Mouse (Mus musculus) hindbrain, embryonic 15.5 days (tissue): ENCODE measurements around the gene Glis2. TPM values are rescaled to one million over a fixed set of nuclear protein-coding genes. Genes with fewer than 3 reads are reported as not detected.
A peak's percentile ranks its signal among the peaks of the same experiment; 100 is the strongest.

Experiments
- ATAC-seq: fragments of 200-750 bp; cut with Nextera tagmentation; 2 replicates; pipeline ENCODE4 v1.8.0; 2017; ENCODE audit warnings: low read depth, moderate number of reproducible peaks, moderate TSS enrichment; ENCODE audit not compliant: low FRiP score
- H3K27ac ChIP-seq: fragments of 300-500 bp; sonication (generic); replicated peaks from 2 replicates; pipeline ENCODE4 v1.5.1; 2015; ENCODE audit warnings: mild to moderate bottlenecking, inconsistent platforms
- H3K27me3 ChIP-seq: fragments of 300-500 bp; sonication (generic); 2 replicates; pipeline ENCODE4 v1.6.1; 2015; ENCODE audit warnings: control low read depth, inconsistent platforms
- H3K36me3 ChIP-seq: fragments of 300-500 bp; sonication (generic); 2 replicates; pipeline ENCODE4 v1.6.1; 2015; ENCODE audit warnings: control low read depth, inconsistent platforms
- H3K4me1 ChIP-seq: fragments of 300-500 bp; sonication (generic); replicated peaks from 2 replicates; pipeline ENCODE4 v1.6.1; 2015; ENCODE audit warnings: control low read depth, inconsistent platforms
- H3K4me2 ChIP-seq: fragments of 300-500 bp; sonication (generic); 2 replicates; pipeline ENCODE4 v1.6.1; 2015; ENCODE audit warnings: moderate library complexity, mild to moderate bottlenecking, inconsistent platforms
- H3K4me3 ChIP-seq: fragments of 300-500 bp; sonication (generic); 2 replicates; pipeline ENCODE4 v1.5.1; 2015; ENCODE audit warnings: mild to moderate bottlenecking, inconsistent platforms
- H3K9ac ChIP-seq: fragments of 300-500 bp; sonication (generic); 2 replicates; pipeline ENCODE4 v1.6.1; 2015; ENCODE audit warnings: inconsistent platforms
- H3K9me3 ChIP-seq: fragments of 300-500 bp; sonication (generic); 2 replicates; pipeline ENCODE4 v1.6.1; 2016; ENCODE audit warnings: control low read depth, inconsistent platforms
- WGBS: fragments of 180-500 bp; shearing (Covaris S2); methylation state at CpG from one replicate; pipeline ENCODE4 v1.1.7; 2015; 5-methylcytosine and 5-hydroxymethylcytosine counted together
- polyA plus RNA-seq: library from polyadenylated mRNA; unstranded; fragments of >200 nt; fragmentation: Nextera tagmentation; extraction: Ambion mirVana; gene quantifications from 2 replicates; pipeline ENCODE4 v1.2.1, GENCODE M21; 2015

Gene Glis2
- polyA plus RNA-seq, 1 experiment from 2014 or later: 19.7 TPM

GRCm38 (mm10) chr16:4608532-4609059 lies 14.1 kb downstream of the Glis2 start:
- H3K27ac ChIP-seq: no peak overlapping the region
- no peak overlapping the region for H3K4me2 ChIP-seq
- H3K9me3 ChIP-seq: no peaks in the 10 kb centered on the region
- WGBS: 88% methylated on average over 18 of the region's 19 CpGs
- no peak overlapping the region for H3K9ac ChIP-seq
- peaks cover 35% of the 10 kb centered on the region for H3K4me1 ChIP-seq
- peaks cover 25% of the 10 kb centered on the region for H3K36me3 ChIP-seq
- no peaks in the 10 kb centered on the region for H3K27me3 ChIP-seq
- ATAC-seq: 0 out of 2 replicates have a peak, but pooled peaks have one; percentile 14
- H3K4me3 ChIP-seq: no peak overlapping the region

DNA sequence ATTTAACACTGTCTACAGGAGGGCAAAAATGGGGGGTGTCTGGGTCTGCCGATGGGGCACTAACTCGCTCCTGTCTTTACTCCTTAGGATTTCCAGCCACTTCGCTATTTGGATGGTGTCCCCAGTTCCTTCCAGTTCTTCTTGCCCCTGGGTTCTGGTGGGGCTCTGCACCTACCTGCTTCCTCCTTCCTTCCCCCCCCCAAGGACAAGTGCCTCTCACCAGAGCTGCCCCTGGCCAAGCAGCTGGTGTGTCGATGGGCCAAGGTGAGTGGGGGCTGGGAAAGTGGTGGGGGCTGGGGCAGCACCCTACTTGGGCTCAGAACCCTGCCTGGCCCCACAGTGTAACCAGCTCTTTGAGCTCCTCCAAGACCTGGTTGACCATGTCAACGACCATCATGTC lies 16.7 kb downstream of the Glis2 start:
- Histone ChIP-seq H3K4me2 (no peak overlapping the region), H3K36me3 (peaks cover 45% of the 10 kb centered on the region), H3K9me3 (no peaks in the 10 kb centered on the region), H3K9ac (no peak overlapping the region), H3K27me3 (no peaks in the 10 kb centered on the region), H3K4me1 (peaks cover 16% of the 10 kb centered on the region), H3K4me3 (no peak overlapping the region), H3K27ac (no peak overlapping the region)
- ATAC-seq: no peak
- 91% methylated on average over 5 of the region's 5 CpGs for WGBS

DNA sequence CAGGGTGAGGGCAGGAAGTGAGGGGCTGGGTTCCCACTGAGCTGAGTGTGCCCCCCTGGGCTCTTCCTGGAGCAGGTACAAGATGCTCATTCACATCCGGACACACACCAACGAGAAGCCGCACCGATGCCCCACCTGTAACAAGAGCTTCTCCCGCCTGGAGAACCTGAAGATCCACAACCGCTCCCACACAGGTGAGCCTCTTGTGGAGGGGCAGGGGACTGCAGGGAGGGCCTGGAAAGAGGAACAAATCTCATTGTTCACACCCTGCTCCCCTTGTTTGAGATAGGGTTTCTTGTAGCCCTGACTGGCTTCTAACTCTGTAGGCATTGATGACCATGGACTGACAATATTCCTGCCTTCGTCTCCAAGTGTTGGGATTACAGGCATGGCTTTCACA lies 17.2 kb downstream of the Glis2 start:
- Histone ChIP-seq H3K27ac (no peak overlapping the region), H3K27me3 (no peaks in the 10 kb centered on the region), H3K9me3 (no peaks in the 10 kb centered on the region), H3K9ac (no peak overlapping the region), H3K4me2 (no peak overlapping the region), H3K4me3 (no peak overlapping the region), H3K36me3 (peaks cover 49% of the 10 kb centered on the region), H3K4me1 (peaks cover 11% of the 10 kb centered on the region)
- ATAC-seq: no peak
- WGBS: 93% methylated on average over 7 of the region's 7 CpGs

DNA sequence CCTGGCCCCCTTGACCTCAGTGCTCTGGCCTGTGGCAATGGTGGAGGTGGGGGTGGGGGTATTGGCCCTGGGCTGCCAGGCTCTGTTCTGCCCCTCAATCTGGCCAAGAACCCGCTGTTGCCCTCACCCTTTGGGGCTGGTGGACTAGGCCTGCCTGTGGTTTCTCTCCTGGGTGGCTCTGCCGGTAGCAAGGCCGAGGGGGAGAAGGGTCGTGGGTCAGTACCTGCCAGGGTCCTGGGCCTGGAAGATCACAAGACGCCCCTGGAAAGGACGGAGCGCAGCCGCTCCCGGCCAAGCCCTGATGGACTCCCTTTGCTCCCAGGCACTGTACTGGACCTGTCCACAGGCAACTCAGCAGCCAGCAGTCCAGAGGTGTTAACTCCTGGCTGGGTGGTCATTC lies 19.2 kb downstream of the Glis2 start:
- Histone ChIP-seq H3K9ac (no peak overlapping the region), H3K4me2 (no peak overlapping the region), H3K36me3 (peaks cover 55% of the 10 kb centered on the region), H3K27ac (no peak overlapping the region), H3K9me3 (no peaks in the 10 kb centered on the region), H3K4me1 (no peaks in the 10 kb centered on the region), H3K27me3 (no peaks in the 10 kb centered on the region), H3K4me3 (no peak overlapping the region)
- 95% methylated on average over 9 of the region's 9 CpGs for WGBS
- peak; percentile 23; the same call in 1 of the 2 replicates for ATAC-seq

- Histone ChIP-seq H3K36me3 (peaks cover 55% of the 10 kb centered on the region), H3K9me3 (no peaks in the 10 kb centered on the region), H3K27me3 (no peaks in the 10 kb centered on the region), H3K9ac (no peak overlapping the region), H3K4me1 (no peaks in the 10 kb centered on the region), H3K4me2 (no peak overlapping the region), H3K27ac (no peak overlapping the region), H3K4me3 (no peak overlapping the region)
- no peak for ATAC-seq
- WGBS: 94% methylated on average over 3 of the region's 3 CpGs
Measured at GRCm38 (mm10) chr16:4614639-4615038, 20.1 kb downstream of the Glis2 start.

GRCm38 (mm10) chr16:4615297-4615696 lies 20.8 kb downstream of the Glis2 start:
- Histone ChIP-seq H3K27me3 (no peaks in the 10 kb centered on the region), H3K27ac (no peak overlapping the region), H3K9me3 (no peaks in the 10 kb centered on the region), H3K4me1 (no peaks in the 10 kb centered on the region), H3K36me3 (peaks cover 51% of the 10 kb centered on the region), H3K4me2 (no peak overlapping the region), H3K4me3 (no peak overlapping the region), H3K9ac (no peak overlapping the region)
- ATAC-seq: no peak
- 94% methylated on average over 1 of the region's 1 CpGs for WGBS

DNA sequence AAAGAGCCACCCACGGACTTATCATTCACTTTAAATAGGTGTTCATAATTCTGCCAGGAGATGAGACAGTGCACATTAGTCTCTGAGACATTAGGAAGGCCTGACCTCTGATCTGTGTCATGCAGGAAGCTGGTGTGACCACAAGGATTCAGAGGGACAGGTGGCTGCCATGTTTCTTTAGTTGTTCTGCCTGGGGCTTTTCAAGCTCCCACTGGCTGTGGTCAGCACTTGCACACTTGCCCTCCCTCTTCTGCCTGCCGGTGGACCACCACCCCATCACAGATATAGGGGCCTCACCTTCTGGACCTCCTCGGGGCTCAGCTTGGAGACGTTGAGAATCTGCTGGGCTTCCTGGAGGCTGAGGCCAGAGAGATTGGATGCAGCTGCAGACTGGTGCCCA lies 22.3 kb downstream of the Glis2 start:
- WGBS: 83% methylated on average over 4 of the region's 4 CpGs
- H3K27ac ChIP-seq: no peak overlapping the region
- peaks cover 2% of the 10 kb centered on the region; the same call in 1 of the 2 replicates for H3K4me1 ChIP-seq
- H3K4me3 ChIP-seq: no peak overlapping the region
- no peak overlapping the region for H3K4me2 ChIP-seq
- no peak for ATAC-seq
- H3K9me3 ChIP-seq: no peaks in the 10 kb centered on the region
- H3K9ac ChIP-seq: no peak overlapping the region
- H3K27me3 ChIP-seq: no peaks in the 10 kb centered on the region
- peaks cover 44% of the 10 kb centered on the region for H3K36me3 ChIP-seq

DNA sequence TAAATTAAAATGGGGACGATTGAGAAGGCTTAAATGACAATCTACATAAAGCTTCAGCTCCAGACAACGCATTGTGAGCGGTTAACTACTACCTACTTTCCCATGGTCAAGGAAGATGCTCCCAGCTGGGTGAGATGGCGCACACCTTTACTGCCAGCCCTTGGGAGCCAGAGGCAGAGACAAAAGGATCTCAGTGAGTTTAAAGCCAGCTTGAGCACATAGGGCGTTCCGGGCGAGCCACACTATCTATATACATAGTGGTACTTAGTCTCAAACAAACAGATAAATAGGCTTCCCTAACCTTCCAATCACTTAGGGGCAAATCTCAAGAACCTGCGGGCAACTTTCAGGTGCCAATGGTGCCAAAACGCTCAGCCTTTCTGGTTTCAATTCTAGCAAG lies 29.6 kb downstream of the Glis2 start:
- peak; percentile 7; the same call in 1 of the 2 replicates for ATAC-seq
- Histone ChIP-seq H3K36me3 (peaks cover 12% of the 10 kb centered on the region; the same call in 1 of the 2 replicates), H3K9me3 (no peaks in the 10 kb centered on the region), H3K4me3 (peak overlapping the region; percentile 87), H3K4me1 (peaks cover 28% of the 10 kb centered on the region), H3K27ac (peak overlapping the region; percentile 91), H3K27me3 (no peaks in the 10 kb centered on the region), H3K4me2 (peak overlapping the region; percentile 80), H3K9ac (peak overlapping the region; percentile 89)
- 13% methylated on average over 9 of the region's 9 CpGs for whole genome bisulfite sequencing

GRCm38 (mm10) chr16:4624481-4625110 lies 30.1 kb downstream of the Glis2 start, which contains the start of gene Pam16:
TSS of gene Pam16 (minus strand) at chr16:4624988.
- ATAC-seq: peak; percentile 90
- Histone ChIP-seq H3K4me2 (peak within 1 kb of the TSS; percentile 80), H3K9me3 (no peaks in the 10 kb centered on the region), H3K36me3 (peaks cover 12% of the 10 kb centered on the region; the same call in 1 of the 2 replicates), H3K4me1 (peaks cover 28% of the 10 kb centered on the region), H3K27me3 (no peaks in the 10 kb centered on the region), H3K27ac (peak within 1 kb of the TSS; percentile 91), H3K4me3 (peak within 1 kb of the TSS; percentile 87), H3K9ac (peak within 1 kb of the TSS; percentile 89)
- WGBS: under 1% methylated on average over 56 of the region's 56 CpGs

- peaks cover 24% of the 10 kb centered on the region for H3K4me1 ChIP-seq
- ATAC-seq: no peak
Measured at GRCm38 (mm10) chr16:4627105-4627504, 32.6 kb downstream of the Glis2 start.

GRCm38 (mm10) chr16:4628898-4629419 lies 34.4 kb downstream of the Glis2 start:
- no peak for ATAC-seq
- WGBS: 90% methylated on average over 9 of the region's 9 CpGs
- no peaks in the 10 kb centered on the region for H3K27me3 ChIP-seq
- H3K4me1 ChIP-seq: peaks cover 7% of the 10 kb centered on the region
- H3K27ac ChIP-seq: no peak overlapping the region
- no peaks in the 10 kb centered on the region for H3K9me3 ChIP-seq
- H3K9ac ChIP-seq: no peak overlapping the region
- no peak overlapping the region for H3K4me2 ChIP-seq
- H3K4me3 ChIP-seq: no peak overlapping the region
- H3K36me3 ChIP-seq: peaks cover 15% of the 10 kb centered on the region; the same call in 1 of the 2 replicates

More at GRCm38 (mm10) chr16:4627105-4627504, 32.6 kb downstream of the Glis2 start:
- Histone ChIP-seq H3K27me3 (no peaks in the 10 kb centered on the region), H3K36me3 (peaks cover 12% of the 10 kb centered on the region; the same call in 1 of the 2 replicates), H3K9me3 (no peaks in the 10 kb centered on the region), H3K4me3 (no peak overlapping the region), H3K27ac (no peak overlapping the region), H3K9ac (no peak overlapping the region), H3K4me2 (no peak overlapping the region)
- 87% methylated on average over 6 of the region's 6 CpGs for WGBS

- no peak overlapping the region for H3K4me2 ChIP-seq
- no peak overlapping the region for H3K9ac ChIP-seq
- H3K4me3 ChIP-seq: no peak overlapping the region
- H3K36me3 ChIP-seq: peaks cover 15% of the 10 kb centered on the region; the same call in 1 of the 2 replicates
- no peak overlapping the region for H3K27ac ChIP-seq
- peaks cover 5% of the 10 kb centered on the region; the same call in 1 of the 2 replicates for H3K4me1 ChIP-seq
- no peaks in the 10 kb centered on the region for H3K9me3 ChIP-seq
- ATAC-seq: no peak
- H3K27me3 ChIP-seq: no peaks in the 10 kb centered on the region
- WGBS: 26% methylated on average over 6 of the region's 6 CpGs
Measured at GRCm38 (mm10) chr16:4629950-4630349, 35.4 kb downstream of the Glis2 start.
